Mouse (Mus musculus): ENCODE data around the gene Lrrc4c.

The Lrrc4c gene

DNA sequence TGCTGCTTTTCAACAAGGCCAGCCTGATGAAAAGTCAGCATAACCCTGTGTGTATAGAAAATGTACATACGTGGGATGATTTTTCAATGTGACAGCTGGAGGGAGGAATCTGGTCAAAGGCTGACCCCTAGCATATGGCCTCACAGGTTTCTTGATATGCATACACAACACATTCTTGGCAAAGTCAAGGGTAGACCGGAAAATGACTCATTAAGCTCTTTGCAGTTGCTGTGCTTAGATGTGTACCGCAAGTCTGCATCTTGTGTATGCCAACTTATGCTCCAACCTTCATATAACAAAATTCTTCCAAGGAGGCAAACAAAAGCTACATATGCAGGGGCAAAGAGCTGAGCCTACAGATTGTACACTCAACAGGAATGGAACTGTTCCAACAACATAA lies 631.6 kb downstream of the Lrrc4c start:
- DNase-seq = no peak

DNA sequence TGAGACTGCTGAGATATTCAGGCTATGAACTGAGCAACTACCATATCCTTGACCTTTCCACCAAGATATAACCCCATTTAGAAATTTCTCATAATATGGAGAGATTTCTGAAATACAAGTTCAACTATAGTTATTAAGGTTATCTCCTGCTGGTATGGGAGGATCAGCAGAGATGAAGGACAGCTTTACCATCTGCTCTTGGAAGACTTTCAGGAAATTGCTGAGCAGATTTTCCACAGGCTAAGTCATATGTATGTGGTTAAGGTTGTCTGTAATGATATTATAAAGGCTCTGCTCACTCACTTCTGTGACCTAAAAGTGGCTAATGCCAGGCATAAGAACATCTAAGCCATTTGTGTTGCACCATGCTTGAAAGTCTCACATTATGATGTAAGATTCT lies 681.6 kb downstream of the Lrrc4c start:
- no peak for DNase-seq

DNA sequence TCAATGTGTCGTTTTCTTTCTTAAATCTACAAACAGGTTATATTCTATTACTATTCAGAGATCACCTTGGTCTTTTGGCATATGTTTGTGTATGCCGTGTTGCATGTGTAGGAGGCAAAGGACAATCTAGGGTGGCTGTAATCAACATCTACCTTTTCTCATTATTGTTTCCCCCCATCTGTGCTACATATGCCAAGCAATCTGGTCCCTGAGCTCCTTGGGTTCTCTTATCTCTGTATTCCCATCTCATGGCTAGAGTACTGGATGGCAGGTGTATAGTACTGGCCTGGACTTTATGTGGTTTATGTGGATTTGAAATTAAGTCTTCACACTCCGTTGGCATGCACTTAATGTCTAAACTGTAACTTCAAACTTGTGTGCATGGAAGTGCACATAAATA lies 700.4 kb downstream of the Lrrc4c start:
- no peak for DNase-seq

GRCm38 (mm10) chr2:97026991-97027390 lies 709.0 kb downstream of the Lrrc4c start:
- no peak for DNase-seq

DNA sequence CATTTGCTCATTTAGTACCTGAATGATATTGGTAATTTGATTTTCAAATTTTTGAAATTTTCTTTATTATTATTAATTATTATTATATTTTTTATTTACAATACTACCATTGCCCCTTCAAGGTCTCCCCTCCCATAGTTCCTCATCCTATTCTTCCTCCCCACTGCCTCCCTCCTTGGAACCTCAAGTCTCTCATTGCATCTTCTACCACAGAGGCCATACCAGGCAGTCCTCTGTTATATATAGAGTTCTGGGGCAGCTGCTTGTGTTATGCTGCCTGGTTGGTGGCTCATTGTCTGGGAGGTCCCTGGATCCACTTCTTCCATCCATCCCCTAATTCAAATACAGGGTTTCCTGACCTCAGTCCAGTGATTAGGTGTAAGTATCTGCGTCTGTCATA lies 709.6 kb downstream of the Lrrc4c start:
- DNase-seq = no peak

GRCm38 (mm10) chr2:97036401-97036800 lies 718.4 kb downstream of the Lrrc4c start:
- no peak for DNase-seq

- no peak for DNase-seq
Measured at GRCm38 (mm10) chr2:97037024-97037814, 719.2 kb downstream of the Lrrc4c start.

DNA sequence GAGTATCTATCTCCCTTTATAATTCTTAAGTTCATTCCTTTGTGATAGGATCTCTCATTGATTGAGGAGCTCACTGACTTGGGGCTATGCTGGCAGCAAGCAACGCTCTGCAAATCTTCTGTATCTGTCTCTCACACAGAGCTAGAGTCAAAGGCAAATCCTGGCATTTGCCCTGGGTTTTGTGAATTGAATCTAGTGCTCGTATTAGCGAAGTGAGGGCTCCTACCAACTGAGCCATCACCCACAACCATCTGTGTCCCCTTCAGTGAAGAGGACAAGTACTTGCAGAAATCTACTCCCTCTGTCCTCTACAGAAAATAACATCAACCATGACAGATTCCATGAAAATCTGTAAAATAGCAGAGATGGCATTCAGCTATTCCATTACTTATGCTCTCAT lies 726.0 kb downstream of the Lrrc4c start:
- DNase-seq = no peak

- DNase-seq = no peak
Measured at GRCm38 (mm10) chr2:97045628-97046027, 727.7 kb downstream of the Lrrc4c start.

- DNase-seq = no peak
Measured at GRCm38 (mm10) chr2:97080156-97080555, 762.2 kb downstream of the Lrrc4c start.

DNA sequence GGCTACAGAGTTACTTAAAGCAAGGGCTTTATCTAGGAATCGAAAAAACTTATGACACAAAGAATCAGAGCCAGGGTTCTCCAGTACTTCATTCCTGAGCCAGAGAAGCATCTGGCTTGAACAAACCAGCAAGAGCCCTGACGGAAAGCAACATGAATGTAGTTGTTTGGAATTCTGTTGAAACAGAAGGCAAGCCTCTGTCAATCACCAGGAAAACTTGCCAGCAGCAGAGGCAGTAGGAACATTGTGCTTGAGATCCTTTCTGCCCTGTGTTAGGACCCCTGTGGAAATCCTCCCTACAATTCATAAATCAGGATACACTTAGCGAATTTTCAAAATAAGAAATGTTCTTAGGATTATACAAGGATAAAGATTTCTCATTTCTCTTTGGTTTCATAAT lies 780.0 kb downstream of the Lrrc4c start:
- DNase-seq = no peak

DNA sequence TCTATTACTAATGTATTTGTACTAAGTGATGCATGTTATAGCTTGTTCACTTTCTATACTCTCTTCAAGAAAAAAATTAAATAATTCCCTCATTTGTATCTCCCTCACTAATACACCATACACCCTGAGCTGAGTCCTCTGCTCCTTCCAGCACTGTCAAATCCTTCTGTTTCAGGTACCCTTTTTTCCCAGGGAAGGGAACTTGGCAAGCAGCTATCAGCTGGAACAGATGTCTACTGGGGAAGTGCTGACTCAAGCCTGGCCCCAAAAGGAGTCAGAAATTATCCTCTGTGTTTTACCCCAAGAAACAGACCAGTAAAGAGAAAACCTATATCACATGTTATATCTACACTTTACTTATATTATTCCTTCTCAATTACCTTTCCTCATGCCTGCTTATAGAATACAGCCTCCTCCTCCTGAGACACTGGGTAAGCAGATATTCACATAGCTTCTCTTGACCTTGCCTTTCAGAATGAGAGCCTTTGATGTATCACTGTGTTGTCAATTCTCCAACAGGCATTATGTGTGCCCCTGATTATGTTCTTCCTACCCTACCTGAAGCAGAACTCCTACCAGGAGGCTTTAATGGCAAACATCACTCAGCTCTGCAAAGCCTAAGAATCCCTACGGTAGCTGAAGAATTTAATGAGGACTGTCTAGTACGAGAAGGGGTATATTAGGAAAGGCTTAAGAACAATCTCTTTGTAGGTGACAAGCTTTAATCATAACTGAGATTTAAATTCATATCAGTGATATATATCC lies 785.6 kb downstream of the Lrrc4c start:
- DNase-seq = no peak

GRCm38 (mm10) chr2:97124246-97124645 lies 806.3 kb downstream of the Lrrc4c start:
- DNase-seq = no peak

GRCm38 (mm10) chr2:97138454-97138853 lies 820.5 kb downstream of the Lrrc4c start:
- DNase-seq = no peak

- no peak for DNase-seq
Measured at GRCm38 (mm10) chr2:97151626-97152194, 833.7 kb downstream of the Lrrc4c start.

DNA sequence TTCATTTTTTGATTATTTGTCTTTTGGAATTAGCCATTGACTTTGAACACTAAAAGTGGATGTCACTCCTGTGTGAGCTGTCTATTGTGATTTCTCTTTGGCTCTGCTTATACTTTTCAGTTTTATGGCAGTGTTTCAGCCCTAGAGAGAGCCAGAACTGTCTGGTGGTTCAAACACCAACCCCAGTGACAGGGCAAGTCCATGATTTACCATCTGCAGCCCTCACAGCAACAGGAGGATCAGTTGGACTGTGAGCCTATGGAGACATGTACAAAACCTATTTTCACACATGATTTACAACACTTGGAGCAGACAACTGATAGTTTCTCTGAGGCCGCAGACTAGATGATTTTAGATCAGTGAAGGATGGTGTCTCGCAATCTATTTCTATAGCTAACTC lies 847.8 kb downstream of the Lrrc4c start:
- no peak for DNase-seq

DNA sequence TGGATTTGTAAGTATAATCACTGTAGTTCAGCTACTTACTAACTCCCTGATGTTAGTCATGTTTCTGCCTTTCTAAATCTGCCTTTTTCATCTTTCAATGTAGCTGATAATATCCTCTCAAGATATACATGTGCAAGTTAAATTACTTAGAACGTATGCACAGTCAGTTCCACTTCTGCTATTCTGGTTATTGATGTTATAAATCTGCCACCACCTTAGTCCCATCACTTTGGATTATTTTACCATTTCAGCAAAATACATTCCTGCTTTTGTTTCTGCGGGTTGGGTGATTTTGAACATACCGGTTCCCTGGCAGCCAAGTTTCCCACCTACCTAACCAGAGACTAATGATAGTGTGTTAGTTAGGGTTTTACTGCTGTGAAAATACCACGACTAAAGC lies 860.4 kb downstream of the Lrrc4c start:
- no peak for DNase-seq

GRCm38 (mm10) chr2:97196968-97197606 lies 879.1 kb downstream of the Lrrc4c start:
- no peak for DNase-seq

DNA sequence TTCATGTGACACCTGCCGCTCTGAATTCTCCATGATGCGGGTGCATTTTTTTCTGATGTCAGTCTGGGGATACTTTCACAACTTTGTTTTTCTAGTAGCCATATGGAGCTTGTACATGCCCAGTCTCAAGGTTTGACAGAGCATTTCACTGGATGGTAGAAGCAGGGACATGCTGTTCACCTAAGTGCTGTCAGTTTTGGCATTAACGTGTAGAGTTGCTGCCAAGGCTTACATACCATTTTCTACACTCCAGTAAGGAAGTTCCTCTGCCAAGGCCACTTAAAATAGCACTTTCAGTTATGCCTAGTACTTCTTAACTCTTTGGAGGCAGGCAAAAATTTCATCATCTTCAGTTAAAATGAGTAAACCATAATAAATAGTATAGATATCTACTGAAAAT lies 915.0 kb downstream of the Lrrc4c start:
- no peak for DNase-seq

GRCm38 (mm10) chr2:97234074-97234473 lies 916.1 kb downstream of the Lrrc4c start:
- DNase-seq = no peak

DNA sequence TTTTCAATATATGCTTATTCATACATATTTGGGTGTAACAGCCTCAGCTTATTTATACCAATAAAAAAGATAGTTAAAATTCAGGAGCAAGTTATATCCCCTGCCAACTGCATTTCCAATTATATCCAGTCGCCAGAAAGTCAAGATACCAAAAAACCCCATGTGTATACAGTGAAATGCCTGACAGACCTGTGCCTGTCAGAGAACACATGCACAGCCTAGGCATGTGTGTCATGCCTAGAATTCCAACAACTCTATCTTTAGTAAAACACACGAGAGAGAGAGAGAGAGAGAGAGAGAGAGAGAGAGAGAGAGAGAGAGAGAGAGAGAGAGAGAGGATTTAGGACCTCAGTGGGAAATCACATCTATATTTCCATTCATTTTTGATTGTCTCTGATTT lies 956.7 kb downstream of the Lrrc4c start:
- DNase-seq = no peak

DNA sequence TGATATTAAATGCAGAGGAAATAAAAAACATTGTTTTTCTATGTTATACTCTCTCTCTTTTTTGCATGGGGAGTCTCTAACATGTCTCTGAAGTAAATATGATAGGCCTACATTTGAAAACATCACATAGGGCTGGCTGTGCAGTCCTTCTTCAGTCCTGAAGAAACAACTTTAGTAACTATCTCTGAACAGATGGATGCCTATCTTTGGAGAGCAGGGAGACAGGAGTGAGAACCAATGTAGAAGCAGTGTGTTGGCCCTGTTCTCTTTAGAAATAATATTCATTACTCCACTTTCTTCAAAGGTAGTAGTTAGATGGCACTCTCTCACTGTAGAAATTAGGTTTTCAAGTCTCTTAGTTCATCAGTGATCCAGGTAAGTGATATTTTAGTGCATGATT lies 967.0 kb downstream of the Lrrc4c start:
- DNase-seq = no peak

DNA sequence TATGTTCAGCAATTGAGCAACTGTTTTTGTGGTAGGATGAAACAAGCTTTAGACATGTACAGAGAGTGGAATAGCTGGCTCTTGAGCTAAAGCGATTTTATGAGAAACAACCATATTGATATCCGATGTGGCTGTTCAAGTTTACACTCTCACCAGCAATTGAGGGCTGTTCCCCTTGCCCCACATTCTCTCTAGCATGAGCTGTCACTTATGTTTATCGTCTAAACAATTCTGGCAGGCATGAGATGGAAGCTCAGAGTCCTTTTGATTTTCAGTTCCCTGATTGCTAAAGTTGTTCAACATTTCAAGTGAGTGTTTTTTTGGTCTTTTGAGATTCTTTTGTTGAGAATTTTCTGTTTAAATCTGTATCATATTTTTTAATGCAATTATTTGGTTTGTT lies 976.2 kb downstream of the Lrrc4c start:
- DNase-seq = no peak

- DNase-seq = no peak
Measured at GRCm38 (mm10) chr2:97299704-97300103, 981.7 kb downstream of the Lrrc4c start.

All from thymus, postnatal 14 days (tissue).